Mouse (Mus musculus): ENCODE measurements at regions not wholly inside any gene's neighbourhood (a gene's known extent, or its start where the extent isn't known, plus 50 kb on each side); places are given as distances from the start of the nearest gene placed in this dataset.

DNA sequence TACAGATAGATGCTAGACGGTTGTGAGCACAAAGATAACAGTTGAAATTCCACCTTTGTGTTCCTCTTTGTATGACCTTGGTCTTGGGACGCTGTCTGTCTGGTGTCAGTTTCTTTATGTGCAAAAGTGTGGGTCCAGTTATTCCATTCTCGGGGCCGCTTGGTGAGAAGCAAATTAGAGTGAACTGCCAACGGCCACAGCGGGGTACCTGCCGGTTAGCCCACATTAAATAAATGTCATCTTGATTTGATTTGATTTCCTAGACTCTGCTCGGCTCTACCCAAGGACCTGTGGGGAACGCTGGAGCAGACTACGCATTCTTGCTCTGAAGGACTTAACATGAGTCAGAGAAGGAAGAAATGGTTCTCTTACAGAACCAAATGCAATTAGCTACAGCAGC, 155.0 kb upstream of the Igsf21 start:
- no peak for DNase-seq

DNA sequence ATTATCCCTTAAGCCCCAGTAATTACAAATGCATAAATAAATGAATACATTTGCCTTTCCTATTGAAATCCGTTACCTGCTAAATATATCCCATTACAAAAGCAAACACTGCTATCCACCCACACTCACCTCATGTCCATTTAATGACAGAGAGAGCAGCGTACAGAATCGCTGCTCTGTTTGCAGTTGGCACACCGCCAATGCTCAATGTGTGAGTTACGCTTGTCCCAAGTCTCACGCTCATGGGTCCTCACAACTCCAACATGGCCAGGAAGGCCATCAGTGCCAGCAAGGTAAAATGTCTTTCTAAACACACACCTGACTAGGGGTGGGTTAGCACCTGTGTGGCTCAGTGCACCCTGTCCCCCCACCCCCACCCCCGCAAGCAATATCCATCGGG, 150.0 kb upstream of the Igsf21 start:
- DNase-seq = no peak

DNA sequence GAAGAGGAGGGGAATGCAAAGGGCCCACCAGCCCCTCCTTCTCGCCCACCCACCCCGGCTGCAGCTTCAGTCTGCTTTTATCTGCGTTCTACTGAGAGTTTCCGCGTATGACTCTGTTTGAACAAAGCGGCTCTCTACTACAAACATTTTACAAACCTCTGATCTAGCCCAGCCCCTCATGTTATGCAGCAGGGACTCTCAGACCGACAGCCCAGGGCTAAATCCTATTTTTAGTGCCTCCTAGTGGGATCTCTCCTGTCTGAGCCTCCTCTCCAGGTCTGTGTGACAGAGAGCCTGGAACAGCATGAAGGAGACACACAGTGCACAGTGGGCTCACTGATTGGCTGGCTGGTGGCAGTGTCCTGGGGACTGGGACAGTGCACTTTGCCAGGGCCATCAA, 145.7 kb upstream of the Igsf21 start:
- DNase-seq = no peak

DNA sequence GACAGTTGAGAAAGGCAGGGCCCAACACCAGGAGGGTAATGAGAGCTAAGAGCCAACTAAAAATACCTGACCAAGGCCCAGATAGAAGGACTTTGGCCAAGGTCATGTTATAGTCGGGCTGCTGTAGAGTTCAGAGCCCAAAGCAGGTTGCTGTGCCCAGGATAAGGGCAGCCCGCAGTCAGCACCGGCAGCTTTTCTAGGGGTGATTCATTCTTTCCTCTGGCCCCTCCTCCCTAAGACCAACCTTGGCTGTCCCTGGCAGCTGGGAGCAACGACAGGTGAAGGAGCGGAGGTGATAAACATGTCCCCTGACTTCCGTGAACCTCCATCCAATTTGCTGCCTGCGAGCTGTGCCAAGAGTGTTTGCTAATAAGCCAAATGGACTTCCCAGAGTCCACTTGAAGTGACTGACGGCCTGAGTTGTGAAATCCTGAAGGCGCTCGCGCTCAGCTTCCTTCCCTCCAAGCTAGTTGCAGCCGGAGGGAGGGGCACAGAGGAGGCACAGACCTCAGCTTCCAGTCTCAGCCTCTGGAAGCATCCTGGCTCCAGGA, 144.2 kb upstream of the Igsf21 start:
- DNase-seq = no peak

DNA sequence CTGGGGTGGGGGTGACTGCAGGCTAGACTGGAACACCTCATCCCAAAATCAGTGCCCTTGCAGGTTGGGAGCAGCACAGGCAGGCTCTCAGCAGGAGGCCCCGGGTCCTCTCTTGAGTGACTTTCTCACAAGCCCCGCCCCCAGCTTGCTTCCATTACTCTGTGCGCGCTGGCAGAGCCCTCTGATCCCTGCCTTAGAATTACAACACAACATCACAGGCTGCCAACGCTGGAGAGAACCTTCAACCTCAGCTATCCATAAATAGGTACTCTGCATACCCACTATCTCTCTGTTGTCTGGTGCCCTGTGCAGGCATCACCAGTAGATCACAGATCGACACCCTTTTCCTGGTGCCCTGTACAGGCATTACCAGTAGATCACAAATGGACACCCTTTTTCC, 139.1 kb upstream of the Igsf21 start:
- no peak for DNase-seq

DNA sequence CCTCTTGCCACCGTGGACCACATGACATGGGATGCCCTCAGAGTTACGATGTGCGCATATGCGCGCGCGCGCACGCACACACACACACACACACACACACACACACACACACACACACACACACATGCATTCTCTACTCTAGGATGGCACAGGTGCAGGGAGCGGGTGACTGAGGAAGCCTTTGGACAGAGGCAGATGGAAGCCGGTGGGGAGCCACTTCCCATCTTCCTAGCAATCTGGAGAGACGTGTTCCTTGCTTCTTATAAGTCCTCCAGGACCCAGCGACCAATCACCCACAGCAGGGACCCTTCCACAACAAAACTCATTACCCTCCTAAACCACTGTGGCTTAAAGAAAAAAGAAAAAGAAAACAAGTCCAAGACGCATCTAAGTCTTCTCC, 138.6 kb upstream of the Igsf21 start:
- DNase-seq = no peak

DNA sequence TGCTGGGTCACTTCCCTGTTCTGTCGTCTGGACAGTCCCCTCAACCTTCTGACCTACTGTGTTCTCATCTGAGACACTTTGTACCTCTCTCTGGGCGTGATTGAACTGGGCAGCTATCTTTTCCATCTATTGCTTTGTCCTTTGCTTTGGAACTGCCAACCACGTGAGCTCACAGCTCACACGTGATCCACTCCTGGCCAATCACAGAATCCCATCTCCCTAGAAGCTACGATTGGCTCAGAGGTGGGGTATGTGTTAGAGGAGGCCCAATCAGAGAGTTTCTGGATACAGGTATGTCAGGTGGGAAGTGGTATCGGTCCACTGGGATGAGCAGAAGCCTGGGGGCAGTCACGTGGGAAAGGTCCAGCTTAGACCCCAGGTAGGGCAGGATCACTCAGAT, 137.0 kb upstream of the Igsf21 start:
- DNase-seq = no peak

DNA sequence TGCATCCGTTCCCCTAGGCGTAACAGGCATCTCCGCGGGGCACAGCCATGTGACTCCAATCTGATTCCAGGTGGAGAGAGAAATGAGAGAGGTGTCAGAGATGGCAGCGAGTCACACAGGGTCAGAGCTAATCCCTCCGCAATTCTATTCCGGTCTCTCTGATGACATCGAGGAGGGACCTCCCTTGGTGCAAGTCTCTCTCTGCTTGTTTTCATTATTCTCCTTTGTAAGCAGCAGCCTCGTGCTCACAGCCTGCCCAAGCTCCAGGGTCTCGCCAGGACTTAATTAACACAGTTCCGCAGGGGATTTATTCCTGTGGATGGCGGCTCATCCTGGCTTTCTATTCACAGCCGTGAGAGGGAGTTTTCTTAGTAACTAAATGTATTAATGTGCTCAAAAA, 134.1 kb upstream of the Igsf21 start:
- DNase-seq = no peak

DNA sequence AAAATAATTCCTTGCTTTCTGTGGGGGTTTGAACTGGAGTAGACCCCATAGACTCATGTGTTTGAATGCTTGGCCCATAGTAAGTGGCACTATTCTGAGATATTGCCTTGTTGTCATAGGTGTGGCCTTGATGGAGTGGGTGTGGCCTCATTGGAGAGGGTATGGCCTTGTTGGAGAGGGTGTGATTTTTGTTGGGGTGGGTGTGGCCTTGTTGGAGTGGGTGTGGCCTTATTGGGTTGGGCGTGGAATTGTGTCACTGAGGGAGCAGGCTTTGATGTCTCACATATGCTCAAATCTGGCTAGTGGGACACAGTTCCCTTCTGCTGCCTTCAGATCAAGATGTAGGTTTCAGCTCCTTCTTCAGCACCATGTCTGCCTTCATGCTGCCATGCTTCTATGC, 131.4 kb upstream of the Igsf21 start:
- DNase-seq = no peak

DNA sequence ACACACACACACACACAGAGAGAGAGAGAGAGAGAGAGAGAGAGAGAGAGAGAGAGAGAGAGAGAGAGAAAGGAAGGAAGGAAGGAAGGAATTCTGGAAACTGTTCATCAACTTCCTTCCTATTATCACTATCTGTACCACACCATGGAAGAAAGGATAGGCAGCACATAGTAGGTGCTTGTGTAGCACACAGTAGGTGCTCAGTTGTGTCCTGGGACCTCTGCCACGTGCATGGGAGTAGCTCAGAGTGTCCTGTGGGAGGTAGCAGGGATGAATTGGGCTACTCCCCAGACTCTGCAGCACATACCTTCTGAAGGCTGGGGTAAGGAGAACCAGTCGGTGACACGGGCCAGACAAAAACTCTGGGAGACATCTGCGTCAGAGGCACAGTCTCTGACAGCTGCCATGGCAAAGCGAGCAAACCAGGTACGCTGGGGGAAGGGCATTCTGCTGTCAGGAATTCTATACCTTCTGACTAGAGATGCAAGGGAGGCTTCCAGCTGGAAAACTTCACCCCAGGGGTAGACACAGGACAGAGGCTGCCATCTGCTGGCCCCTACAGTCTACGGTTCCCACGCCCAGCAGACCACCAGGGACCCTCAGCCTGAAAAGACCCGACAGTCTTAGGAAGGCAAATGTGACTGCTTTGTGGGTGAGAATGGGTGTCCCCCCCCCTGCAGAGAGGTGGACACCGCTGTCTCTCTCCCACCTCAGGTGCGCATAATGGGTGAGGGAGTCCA, 126.2 kb upstream of the Igsf21 start:
- DNase-seq = no peak

DNA sequence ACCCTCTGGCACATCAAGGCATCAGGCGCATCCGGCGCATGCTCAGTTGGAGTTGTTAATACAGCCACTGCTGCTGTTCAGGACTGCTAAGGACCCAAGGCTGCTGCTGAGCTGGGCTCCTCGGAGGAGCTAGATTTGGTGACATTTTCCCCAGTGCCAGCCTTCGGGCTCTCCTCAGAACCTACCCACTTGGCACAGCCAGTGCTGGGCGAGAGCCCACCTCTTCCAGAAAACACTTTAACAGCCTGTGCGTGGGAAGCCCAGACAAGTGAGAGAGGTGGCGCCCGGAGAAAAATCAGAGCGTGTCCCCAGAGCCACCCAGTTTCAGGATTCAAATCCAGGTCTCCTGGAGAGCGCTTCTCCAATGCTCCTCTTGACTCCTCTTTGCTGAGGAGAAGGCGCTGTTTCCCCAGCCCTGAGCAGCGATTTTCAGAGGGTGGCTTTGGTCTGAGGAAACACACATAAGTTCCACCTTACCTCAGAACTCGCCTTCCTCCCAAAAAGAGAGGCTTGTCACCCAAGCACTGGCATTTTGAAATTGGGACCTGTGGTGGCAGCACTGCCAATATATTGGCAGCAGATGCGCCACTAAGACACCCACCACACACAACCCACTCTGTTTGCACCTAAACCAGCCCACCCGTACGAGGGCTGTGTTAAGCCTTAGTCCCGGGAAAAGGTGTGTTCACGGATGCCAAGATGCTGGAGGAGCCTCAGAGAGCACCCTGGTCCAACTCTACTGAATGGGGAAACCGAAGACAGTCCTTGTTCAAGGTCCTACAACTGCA, 125.0 kb upstream of the Igsf21 start:
- DNase-seq = peak; percentile 72

DNA sequence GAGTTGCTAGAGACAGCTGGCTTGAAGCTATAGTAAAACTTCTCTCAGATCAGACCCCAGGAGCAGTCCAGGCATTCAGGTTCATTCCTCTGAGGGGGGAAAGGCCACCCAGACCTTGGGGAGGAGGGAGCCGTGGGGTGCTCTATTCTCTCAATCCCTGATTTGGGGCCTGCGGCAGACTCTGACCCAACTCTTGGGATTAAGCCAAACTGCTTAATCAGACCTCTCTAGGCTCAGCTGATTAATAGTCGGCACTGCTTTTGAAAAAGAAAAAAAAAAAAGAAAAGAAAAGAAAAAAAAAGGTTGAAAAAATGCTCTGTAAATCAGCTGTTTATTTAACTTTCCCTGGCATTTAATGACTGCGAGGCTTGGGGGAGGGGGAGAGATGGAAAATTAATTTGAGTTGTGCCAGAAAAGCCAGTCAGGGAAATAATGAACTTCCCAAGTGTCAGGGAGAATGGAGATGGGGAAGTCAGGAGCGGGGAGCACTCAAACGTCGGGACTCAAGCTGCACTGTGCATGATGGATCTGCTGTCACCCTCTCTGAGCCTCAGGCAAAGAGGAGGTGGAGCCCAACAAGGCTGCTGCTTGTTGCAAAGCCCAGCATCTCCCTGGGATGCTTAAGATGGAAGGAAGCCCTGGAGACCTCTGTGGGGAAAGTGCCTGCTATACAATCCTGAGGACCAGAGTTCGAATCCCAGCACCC, 120.5 kb upstream of the Igsf21 start:
- no peak for DNase-seq

DNA sequence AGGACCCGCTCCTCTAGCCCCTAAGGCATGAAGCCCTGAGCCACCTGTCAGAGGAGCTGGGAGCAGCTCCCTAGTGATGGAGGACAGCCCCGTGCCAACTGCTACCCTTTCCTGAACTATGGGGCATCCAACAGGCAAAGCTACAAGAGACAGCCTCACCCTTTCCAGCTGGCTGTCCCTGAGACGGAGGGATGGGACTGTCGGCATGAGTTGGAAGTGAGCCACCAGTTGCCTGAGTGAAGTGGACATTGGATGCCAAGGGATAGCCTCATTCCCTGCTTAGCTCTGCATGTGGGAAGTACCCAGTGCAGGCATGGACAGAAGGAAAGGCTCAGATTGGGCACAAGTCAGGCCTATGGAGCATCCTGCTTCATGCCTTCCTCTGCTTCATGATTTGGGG, 112.3 kb upstream of the Igsf21 start:
- no peak for DNase-seq

DNA sequence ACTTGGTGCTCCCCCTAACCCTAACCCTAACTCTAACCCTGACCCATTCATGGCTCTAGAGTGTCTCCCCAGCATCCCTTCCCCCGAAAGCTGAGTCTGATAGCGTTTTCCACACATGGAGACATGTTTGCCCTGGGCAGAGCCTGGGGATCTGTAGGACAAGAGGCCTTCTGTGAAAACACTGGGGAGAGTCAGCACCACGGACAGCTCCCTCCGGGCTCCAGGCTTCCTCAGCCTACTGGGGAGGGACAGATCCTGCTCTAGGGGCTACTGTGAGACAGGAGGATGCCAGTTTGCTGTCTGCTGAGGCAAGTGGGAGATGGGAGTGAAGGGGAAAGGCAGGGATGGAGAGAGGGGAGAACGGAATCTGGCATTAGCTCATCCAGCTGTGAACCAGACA, 111.5 kb upstream of the Igsf21 start:
- no peak for DNase-seq

DNA sequence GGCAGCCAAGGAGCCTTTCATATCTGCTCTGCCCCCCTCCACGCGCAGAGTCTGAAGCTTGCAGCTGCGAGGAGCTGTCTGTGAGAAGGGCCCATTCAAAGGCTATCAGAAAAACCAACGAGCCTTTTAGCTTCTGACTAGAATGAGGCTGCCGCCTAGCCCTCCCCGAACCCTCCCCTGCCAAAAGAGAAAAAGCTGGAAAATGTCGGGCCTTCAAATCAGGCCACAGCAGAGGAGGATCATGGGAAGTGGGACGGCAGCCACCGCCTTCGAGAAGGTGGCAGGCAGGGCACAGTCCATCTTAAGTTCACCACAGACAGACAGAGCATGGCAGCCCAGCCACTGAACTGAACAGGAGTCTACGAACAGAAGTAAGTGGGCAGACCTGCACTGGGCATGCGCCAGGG, 108.6 kb upstream of the Igsf21 start:
- DNase-seq = peak; percentile 29

DNA sequence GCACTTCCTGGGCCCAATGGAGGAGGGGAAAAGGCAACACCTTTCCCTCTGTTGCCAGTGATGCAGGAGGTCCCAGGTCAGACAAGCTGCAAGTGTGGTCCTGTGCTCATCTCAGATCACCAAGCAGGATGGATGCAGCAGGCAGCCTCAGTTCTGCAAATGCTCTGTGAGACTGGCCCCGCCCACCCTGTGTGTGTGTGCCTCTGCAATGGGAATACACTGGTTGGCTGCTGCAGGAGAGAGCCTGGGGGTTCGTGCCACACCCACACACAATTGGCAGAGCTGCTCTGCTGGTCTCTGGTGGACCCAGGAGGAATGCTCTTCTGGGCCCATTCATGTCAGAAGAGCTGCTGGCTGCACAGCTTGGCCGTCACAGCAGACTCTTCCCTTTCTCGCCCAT, 102.2 kb upstream of the Igsf21 start:
- DNase-seq = no peak

DNA sequence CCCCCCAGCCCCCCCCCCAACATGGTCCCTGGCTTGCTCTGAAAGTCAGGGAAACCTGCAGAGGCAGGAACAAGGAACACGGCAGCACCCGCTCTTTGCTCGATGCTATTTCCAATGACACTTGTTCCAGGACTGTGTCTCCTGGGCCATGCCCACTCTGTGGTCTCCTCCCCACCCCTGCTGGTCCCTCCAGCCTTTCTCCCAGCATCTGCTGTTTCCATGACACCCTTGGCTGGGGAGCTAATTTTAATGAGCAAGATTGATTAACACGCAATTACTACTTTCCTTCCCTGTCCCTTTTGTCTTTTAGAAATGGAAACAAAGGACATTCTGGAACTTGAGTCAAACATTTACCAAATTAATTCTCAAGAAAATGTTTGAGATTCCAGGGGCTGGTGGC, 83.6 kb upstream of the Igsf21 start:
- DNase-seq = no peak

DNA sequence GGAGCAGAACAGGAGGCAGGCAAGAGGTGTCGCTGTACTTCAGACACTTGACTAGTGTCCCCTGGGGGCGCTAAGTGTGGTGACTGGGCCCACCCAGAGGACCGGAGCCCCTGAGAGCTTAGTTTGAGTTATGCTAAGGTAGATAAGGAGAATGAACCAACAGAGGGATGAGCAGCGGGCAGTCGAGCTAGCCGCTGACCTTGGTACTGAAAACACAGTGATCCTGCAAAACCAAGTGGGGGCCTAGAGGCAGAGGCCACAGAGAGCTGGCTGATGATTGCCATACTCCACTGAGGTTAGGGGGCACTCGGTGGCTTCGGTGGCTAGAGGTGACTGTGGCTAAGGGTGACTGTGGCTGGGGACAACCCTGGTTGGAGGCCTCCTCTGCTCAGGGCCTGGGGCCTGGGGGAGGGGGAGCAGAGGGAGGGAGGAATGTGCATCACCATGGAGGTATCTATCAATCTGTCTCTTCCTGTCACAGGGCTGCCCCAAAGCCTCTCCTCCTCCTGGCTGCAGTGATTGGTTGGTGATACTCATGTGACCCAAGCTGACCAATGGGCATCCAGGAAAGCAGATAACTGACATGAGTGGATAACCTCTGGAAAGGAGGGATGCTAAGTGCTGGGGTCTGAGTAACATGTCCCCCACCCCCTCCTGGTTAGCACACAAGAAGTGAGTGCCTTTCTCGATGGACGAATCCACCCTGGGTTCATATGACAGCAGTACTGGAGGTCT, 80.3 kb upstream of the Igsf21 start:
- no peak for DNase-seq

DNA sequence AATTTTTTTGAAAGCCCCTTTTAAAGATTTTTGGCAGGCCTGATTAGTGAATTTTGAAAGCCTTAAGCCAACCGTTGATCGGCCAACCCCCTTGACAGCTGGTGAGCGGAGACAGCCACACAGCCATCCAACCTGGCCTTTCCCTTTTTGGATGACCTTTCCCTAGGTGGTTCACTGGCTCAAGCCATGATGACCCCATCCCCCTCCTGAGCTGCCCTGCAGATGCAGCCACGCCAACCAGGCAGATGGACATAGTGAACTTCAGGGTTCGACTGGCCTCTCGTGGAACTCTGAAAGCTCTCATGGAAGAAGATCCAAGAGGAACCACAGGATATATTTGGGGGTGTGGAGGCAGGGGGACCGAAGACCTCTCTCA, 79.1 kb upstream of the Igsf21 start:
- no peak for DNase-seq

DNA sequence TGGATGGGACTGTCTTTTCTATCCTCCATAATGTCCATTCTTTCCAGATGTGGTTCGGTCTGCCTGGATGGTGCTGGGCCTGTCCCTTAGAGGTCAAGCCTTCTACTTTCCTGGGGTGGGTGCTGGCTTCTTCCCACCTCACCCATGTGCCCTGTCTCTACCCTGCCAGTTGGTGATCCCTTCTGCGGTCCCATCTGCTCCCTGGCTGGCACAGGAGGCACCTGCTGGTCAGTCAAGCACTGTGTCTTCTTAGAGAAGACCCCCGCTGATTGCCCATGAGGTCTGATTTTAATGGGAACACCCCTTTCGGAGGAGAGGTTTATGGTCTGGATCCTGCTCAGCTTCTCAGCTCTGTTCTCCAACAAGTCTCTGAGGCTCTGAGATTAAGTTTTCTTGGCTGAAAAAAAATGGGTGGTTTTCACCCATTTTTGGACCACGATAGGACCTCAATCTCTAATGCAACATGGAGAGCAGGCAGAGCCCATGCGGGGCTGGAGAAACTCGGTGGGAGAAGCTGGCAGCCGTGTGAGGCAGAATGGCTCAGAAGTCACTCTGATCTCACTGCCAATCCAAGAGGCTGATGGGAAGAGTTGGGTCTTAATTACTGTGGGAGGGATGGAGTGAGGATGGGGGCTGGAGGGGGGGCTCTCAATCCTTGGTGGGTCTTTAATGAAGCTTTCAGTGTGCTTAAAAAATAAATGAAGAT, 78.5 kb upstream of the Igsf21 start:
- DNase-seq = no peak

DNA sequence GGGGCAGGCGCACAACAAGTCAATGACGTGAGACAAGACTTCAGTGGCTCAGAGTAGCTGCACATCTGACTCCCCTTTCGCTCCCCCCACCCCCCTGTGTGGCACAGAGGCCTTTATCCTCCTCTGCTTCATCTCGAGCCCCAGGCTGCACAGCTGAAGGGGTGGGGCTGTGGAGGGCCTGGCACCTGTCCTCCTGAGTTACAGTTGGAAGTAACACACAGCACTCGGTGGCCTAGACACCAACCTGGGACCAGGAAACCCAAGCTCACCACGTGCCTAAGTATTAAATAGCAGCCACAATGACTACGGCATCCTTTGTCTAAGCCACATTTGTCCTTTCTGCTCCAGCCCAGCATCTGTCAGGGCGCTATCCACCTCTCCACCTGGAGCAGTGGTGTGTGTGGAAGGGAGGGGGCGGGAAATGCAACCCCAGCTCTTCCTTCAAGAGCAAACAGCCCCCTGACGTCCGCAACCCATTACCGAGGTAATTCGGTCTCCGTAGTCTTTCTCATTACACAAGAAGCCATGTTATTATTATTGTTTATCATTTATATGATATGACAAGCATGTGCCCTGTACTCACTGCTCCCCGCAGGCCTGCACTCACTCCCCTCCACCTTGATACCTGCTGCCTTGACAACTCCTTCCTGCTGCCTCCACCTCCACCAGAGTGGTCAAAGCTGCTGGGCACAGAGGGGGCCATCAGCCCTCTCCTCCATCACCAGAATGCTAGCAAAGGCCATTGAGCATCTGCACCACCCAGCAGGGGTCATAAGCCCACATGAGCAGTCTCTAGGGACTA, 73.7 kb upstream of the Igsf21 start:
- DNase-seq = no peak

DNA sequence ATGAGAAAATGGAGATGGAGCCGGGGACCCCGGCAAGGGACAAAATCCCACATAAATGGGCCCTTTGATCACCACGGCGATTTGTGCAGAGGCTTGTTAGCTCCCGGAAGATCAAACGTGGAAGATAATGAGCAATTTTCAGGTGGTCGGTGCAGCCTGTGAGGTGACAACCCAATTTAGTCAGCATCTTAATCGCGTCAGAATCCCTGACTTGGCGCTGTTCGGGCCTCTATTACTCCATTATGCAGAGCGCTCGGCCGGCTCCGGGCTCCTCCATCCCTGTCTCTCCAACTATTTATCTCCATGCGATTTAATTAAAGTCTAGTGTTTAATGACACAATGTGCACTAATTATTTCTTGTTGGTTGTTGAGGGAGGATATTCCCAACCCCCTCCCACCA, 66.1 kb upstream of the Igsf21 start:
- DNase-seq = no peak
